ENCODE assay signal across 8 mouse cellular contexts in genomic region chr7:104369736-104370414, GRCm38 (mm10). TPM values are rescaled to one million over a fixed set of nuclear protein-coding genes. Genes with fewer than 3 reads are reported as not detected.
A peak's percentile ranks its signal among the peaks of the same experiment; 100 is the strongest.
DNase-seq lines count a peak whose midpoint lies in the region; ATAC-seq and TF ChIP-seq lines count a peak whose summit lies in the region.

TSS of gene Trim30b (minus strand) at chr7:104369884.

- WGBS in heart, adult 2 months, result 62% methylated on average over 1 of the region's 1 CpGs
- WGBS in heart, embryonic 12.5 days, result 68% methylated on average over 1 of the region's 1 CpGs
- 61% methylated on average over 1 of the region's 1 CpGs for WGBS in hindbrain, embryonic 10.5 days

- no peak for TF ChIP-seq POLR2A in heart, adult 2 months (IDR thresholded peaks at IDR 0.05; ENCODE audit: insufficient read depth, low read depth, low read length)
- TF ChIP-seq POLR2A in CH12.LX (IDR thresholded peaks at IDR 0.05; ENCODE audit: low read depth, low read length), result 0 out of 2 replicates have a peak, but pooled peaks have one; percentile 15

- intact Hi-C loops in heart, adult 2 months (cut with DNase I), result no loop called here

- H3K27ac ChIP-seq in heart, adult 2 months, result peak within 1 kb of the TSS; percentile 51
- no peak within 1 kb of the TSS for H3K27ac ChIP-seq in heart, embryonic 12.5 days (ENCODE audit: poor library complexity, severe bottlenecking)
- H3K27ac ChIP-seq in CH12.LX (ENCODE audit: insufficient read depth, low read depth), result no peak within 1 kb of the TSS
- no peak within 1 kb of the TSS for H3K27ac ChIP-seq in hindbrain, embryonic 10.5 days

- TF ChIP-seq EP300 in heart, adult 2 months (IDR thresholded peaks at IDR 0.05; ENCODE audit: insufficient read depth, low read depth, low read length), result no peak
- peak; percentile 84 for TF ChIP-seq EP300 in CH12.LX (IDR thresholded peaks at IDR 0.05; ENCODE audit: low read length)

- TF ChIP-seq RAD21 in CH12.LX (IDR thresholded peaks at IDR 0.05; ENCODE audit: low read depth, low read length), result peak; percentile 72

- H3K4me2 ChIP-seq in heart, embryonic 12.5 days, result no peak within 1 kb of the TSS
- peak within 1 kb of the TSS; percentile 54 for H3K4me2 ChIP-seq in CH12.LX (ENCODE audit: insufficient read depth, low read depth, poor library complexity, severe bottlenecking)

- no peaks in the 10 kb centered on the region; the same call in 1 of the 2 replicates for H3K9me3 ChIP-seq in heart, embryonic 12.5 days (replicated peaks)
- no peaks in the 10 kb centered on the region for H3K9me3 ChIP-seq in CH12.LX (replicated peaks; ENCODE audit: low read length)
- no peaks in the 10 kb centered on the region for H3K9me3 ChIP-seq in hindbrain, embryonic 10.5 days

- H3K79me2 ChIP-seq in heart, adult 2 months (replicated peaks; ENCODE audit: control insufficient read depth, insufficient read depth, low read length), result no peaks in the 10 kb centered on the region
- H3K79me2 ChIP-seq in CH12.LX (replicated peaks; ENCODE audit: control insufficient read depth, extremely low read depth, insufficient read depth, poor library complexity, severe bottlenecking), result no peaks in the 10 kb centered on the region

- no peaks in the 10 kb centered on the region for H3K36me3 ChIP-seq in heart, adult 2 months (ENCODE audit: control insufficient read depth, insufficient read depth, low read length)
- H3K36me3 ChIP-seq in heart, embryonic 12.5 days, result no peaks in the 10 kb centered on the region
- H3K36me3 ChIP-seq in CH12.LX (replicated peaks in 1 of 2; ENCODE audit: control insufficient read depth in 1 of 2, insufficient read depth in 1 of 2, low read length in 1 of 2), result peaks cover 0 to 6% of the 10 kb centered on the region in 2 experiments
- no peaks in the 10 kb centered on the region for H3K36me3 ChIP-seq in hindbrain, embryonic 10.5 days

- dilution Hi-C loops in CH12.LX (cut with MboI; ENCODE audit: extremely low pct_ligation_motif_present, extremely low pct_unique_long_range_greater_than_20kb, low sequenced_read_pairs), result no loop called here

- peak; percentile 34 to 54 for DNase-seq in heart, adult 2 months
- DNase-seq in CH12.LX (ENCODE audit: extremely low read depth) (peak; percentile 89), MN1 (ENCODE audit: low spot score) (no peak)
- peak; percentile 13 for DNase-seq in heart, postnatal 4 days
- peak; percentile 41 to 53 for DNase-seq in monocyte, adult 2 months (ENCODE audit: low read depth in 1 of 2, low spot score in 2 of 2)
- no peak for DNase-seq in cerebellum, adult 9-11 months
- DNase-seq in hindbrain, embryonic 10.5 days (ENCODE audit: low spot score), result no peak

- H3K9ac ChIP-seq in heart, adult 2 months (ENCODE audit: low read depth, low read length), result no peak within 1 kb of the TSS
- no peak within 1 kb of the TSS for H3K9ac ChIP-seq in heart, embryonic 12.5 days
- peak within 1 kb of the TSS; percentile 69 for H3K9ac ChIP-seq in CH12.LX (ENCODE audit: insufficient read depth, low read depth)

- peak; percentile 51 for TF ChIP-seq CTCF in heart, adult 2 months (IDR thresholded peaks at IDR 0.05)
- TF ChIP-seq CTCF in CH12.LX (conservative IDR thresholded peaks at IDR 0.05 in 1 of 2, IDR thresholded peaks at IDR 0.05 in 1 of 2; ENCODE audit: low read depth in 2 of 2, low read length in 2 of 2), result peak; percentile 52 to 78

- ATAC-seq in heart, embryonic 12.5 days (ENCODE audit: insufficient number of reproducible peaks, low FRiP score), result no peak

- H3K4me3 ChIP-seq in heart, adult 2 months, result no peak within 1 kb of the TSS
- no peak within 1 kb of the TSS for H3K4me3 ChIP-seq in heart, embryonic 12.5 days
- H3K4me3 ChIP-seq in CH12.LX (replicated peaks in 1 of 3; ENCODE audit: low read depth in 2 of 3, low read length in 2 of 3, poor library complexity in 1 of 3), result peak within 1 kb of the TSS in 2 of 3 experiments; percentile 49 to 51
- no peak within 1 kb of the TSS for H3K4me3 ChIP-seq in hindbrain, embryonic 10.5 days

- H3K27me3 ChIP-seq in heart, adult 2 months (ENCODE audit: control insufficient read depth, insufficient read depth, low read length), result no peaks in the 10 kb centered on the region
- H3K27me3 ChIP-seq in heart, embryonic 12.5 days (replicated peaks), result no peaks in the 10 kb centered on the region
- H3K27me3 ChIP-seq in CH12.LX (replicated peaks), result no peaks in the 10 kb centered on the region
- no peaks in the 10 kb centered on the region for H3K27me3 ChIP-seq in hindbrain, embryonic 10.5 days (ENCODE audit: insufficient read depth, poor library complexity, severe bottlenecking)

- no peaks in the 10 kb centered on the region; the same call in 1 of the 2 replicates for H3K4me1 ChIP-seq in heart, adult 2 months (ENCODE audit: control insufficient read depth, insufficient read depth, low read length)
- no peaks in the 10 kb centered on the region for H3K4me1 ChIP-seq in heart, embryonic 12.5 days (replicated peaks)
- peaks cover 3 to 19% of the 10 kb centered on the region in 2 experiments for H3K4me1 ChIP-seq in CH12.LX (ENCODE audit: control insufficient read depth in 1 of 2, insufficient read depth in 2 of 2)
- no peaks in the 10 kb centered on the region for H3K4me1 ChIP-seq in hindbrain, embryonic 10.5 days (replicated peaks)

- in situ Hi-C loops in CH12.LX (cut with MboI; ENCODE audit: low pct_ligation_motif_present, low pct_unique_long_range_greater_than_20kb, low sequenced_read_pairs), result loop anchor here (25.0 kb wide), 1 partner anchor 217 kb away; the partner anchor contains the start of genes Olfr653 and Olfr654

TF ChIP-seq in CH12.LX, 34 proteins besides CTCF, POLR2A, EP300 and RAD21:
- TF ChIP-seq GABPA (IDR thresholded peaks at IDR 0.05; ENCODE audit: insufficient replicate concordance, low read depth, low read length), result no peak
- peak; percentile 45 for TF ChIP-seq ETS1 (conservative IDR thresholded peaks at IDR 0.05; ENCODE audit: low read depth, low read length)
- peak; percentile 51; the same call in 1 of the 2 replicates for TF ChIP-seq RCOR1 (conservative IDR thresholded peaks at IDR 0.05; ENCODE audit: low read depth, low read length)
- no peak for TF ChIP-seq NRF1 (IDR thresholded peaks at IDR 0.05; ENCODE audit: low read depth, low read length)
- peak; percentile 62; the same call in 1 of the 2 replicates for TF ChIP-seq MXI1 (IDR thresholded peaks at IDR 0.05; ENCODE audit: low read depth, low read length)
- TF ChIP-seq HCFC1 (IDR thresholded peaks at IDR 0.05; ENCODE audit: low read depth, low read length), result peak; percentile 59; the same call in 1 of the 2 replicates
- TF ChIP-seq ELF1 (IDR thresholded peaks at IDR 0.05; ENCODE audit: low read depth, low read length), result peak; percentile 17; the same call in 1 of the 2 replicates
- peak; percentile 41; the same call in 1 of the 2 replicates for TF ChIP-seq CHD2 (IDR thresholded peaks at IDR 0.05; ENCODE audit: low read length)
- no peak for TF ChIP-seq CHD1 (IDR thresholded peaks at IDR 0.05; ENCODE audit: low read depth, low read length)
- peak; percentile 27; the same call in 1 of the 2 replicates for TF ChIP-seq BHLHE40 (IDR thresholded peaks at IDR 0.05; ENCODE audit: low read depth, low read length)
- TF ChIP-seq ZC3H11A (IDR thresholded peaks at IDR 0.05; ENCODE audit: low read depth, low read length), result 0 out of 2 replicates have a peak, but pooled peaks have one; percentile 8
- TF ChIP-seq MAX (IDR thresholded peaks at IDR 0.05; ENCODE audit: low read length), result peak; percentile 65
- TF ChIP-seq JUND (conservative IDR thresholded peaks at IDR 0.05; ENCODE audit: low read depth, low read length), result 0 out of 2 replicates have a peak, but pooled peaks have one; percentile 38
- TF ChIP-seq SIN3A (IDR thresholded peaks at IDR 0.05; ENCODE audit: low read length), result peak; percentile 84
- 0 out of 2 replicates have a peak, but pooled peaks have one; percentile 59 for TF ChIP-seq KAT2A (IDR thresholded peaks at IDR 0.05; ENCODE audit: insufficient replicate concordance, low read length)
- TF ChIP-seq TCF12 (IDR thresholded peaks at IDR 0.05; ENCODE audit: low read depth, low read length), result peak; percentile 69
- peak; percentile 72; the same call in 1 of the 2 replicates for TF ChIP-seq TBP (conservative IDR thresholded peaks at IDR 0.05; ENCODE audit: low read depth, low read length)
- TF ChIP-seq MAFK (IDR thresholded peaks at IDR 0.05; ENCODE audit: insufficient replicate concordance, low read length), result peak; percentile 38; the same call in 1 of the 2 replicates
- peak; percentile 75 for TF ChIP-seq SMC3 (IDR thresholded peaks at IDR 0.05; ENCODE audit: low read depth, low read length)
- peak; percentile 36; the same call in 1 of the 2 replicates for TF ChIP-seq MEF2A (IDR thresholded peaks at IDR 0.05; ENCODE audit: borderline replicate concordance, low read depth, low read length)
- 0 out of 2 replicates have a peak, but pooled peaks have one; percentile 57 for TF ChIP-seq UBTF (IDR thresholded peaks at IDR 0.05; ENCODE audit: low read depth, low read length)
- TF ChIP-seq ZNF384 (IDR thresholded peaks at IDR 0.05; ENCODE audit: low read depth, low read length), result no peak
- no peak; the same call in 1 of the 2 replicates for TF ChIP-seq NELFE (IDR thresholded peaks at IDR 0.05; ENCODE audit: low read depth, low read length)
- TF ChIP-seq POLR2AphosphoS2 (IDR thresholded peaks at IDR 0.05; ENCODE audit: low read depth, low read length), result no peak
- TF ChIP-seq MAZ (IDR thresholded peaks at IDR 0.05; ENCODE audit: low read depth, low read length), result peak; percentile 62; the same call in 1 of the 2 replicates
- peak; percentile 89 for TF ChIP-seq IRF4 (IDR thresholded peaks at IDR 0.05; ENCODE audit: low read depth, low read length)
- peak; percentile 27; the same call in 1 of the 2 replicates for TF ChIP-seq MYC (IDR thresholded peaks at IDR 0.05; ENCODE audit: low read depth, low read length)

RNA-seq across cellular contexts. Expression of gene Trim30b, which starts in this region (rescaled TPM):
- total RNA-seq in heart, adult 2 months (2021), result under 1 TPM; 0.14 to 0.23 TPM
- polyA plus RNA-seq in heart, adult 2 months (2012; rRNA removed), result 0.21 and 0.23 TPM in 2 replicates
- polyA plus RNA-seq in heart, embryonic 12.5 days (2016; fragmentation: Nextera tagmentation; extraction: Ambion mirVana), result not detected in 2 replicates
- total RNA-seq in CH12.LX (2012; rRNA removed) (0.97 and 1.1 TPM in 2 replicates), CH12.LX (2014; rRNA removed) (4.4 and 5.6 TPM in 2 replicates)
- polyA plus RNA-seq in CH12.LX (2012; ENCODE audit: insufficient read length, low read depth), result 4.6 and 5.3 TPM in 2 replicates
- total RNA-seq in heart, postnatal 4 days (2021), result under 1 TPM in 1 of 2 experiments, not detected in 1; 0.11 TPM
- polyA plus RNA-seq in hindbrain, embryonic 10.5 days (2016; fragmentation: Nextera tagmentation; extraction: Ambion mirVana), result not detected in 2 replicates

Comparison
In these comparisons a context has a peak if more than half of its experiments do, and no peak if none do; other contexts are left out.
1. Peak in DNase-seq and H3K27ac ChIP-seq in heart, adult 2 months; RNA of the gene not detected or under 1 TPM.
2. Peak in DNase-seq in heart, postnatal 4 days; RNA of the gene not detected or under 1 TPM.
3. DNase-seq: peak in CH12.LX (single experiment) and monocyte, adult 2 months (2 of 2); none in MN1 (single experiment), cerebellum, adult 9-11 months (single experiment) and hindbrain, embryonic 10.5 days (single experiment).
4. H3K4me3 ChIP-seq: peak in CH12.LX (2 of 3); none in heart, adult 2 months (single experiment), heart, embryonic 12.5 days (single experiment) and hindbrain, embryonic 10.5 days (single experiment).